ENCODE assay signal across 8 mouse cellular contexts in genomic region chr2:3748714-3749503, GRCm38 (mm10).
A peak's percentile ranks its signal among the peaks of the same experiment; 100 is the strongest.
DNase-seq lines count a peak whose midpoint lies in the region; TF ChIP-seq lines count a peak whose summit lies in the region.

No protein-coding gene starts in this region.

- peak overlapping the region; percentile 69 for H3K27ac ChIP-seq in spleen, adult 2 months (ENCODE audit: insufficient read depth, low read length)

- peak; percentile 42 for DNase-seq in adrenal gland, postnatal 14 days
- DNase-seq in adrenal gland, adult 8-10 months: no peak
- no peak for DNase-seq in spleen, adult 2 months (ENCODE audit: low read depth in 1 of 2, low spot score in 2 of 2)
- no peak for DNase-seq in spleen, postnatal 4 days (ENCODE audit: low spot score in 2 of 2)
- peak; percentile 41 to 60 for DNase-seq in kidney, postnatal 4 days
- DNase-seq in urinary bladder, postnatal 14 days (ENCODE audit: low spot score): peak; percentile 70
- DNase-seq in right cerebral cortex, postnatal 36 days (ENCODE audit: low spot score in 2 of 2): no peak
- no peak for DNase-seq in thymus, postnatal 25 days

- H3K36me3 ChIP-seq in spleen, adult 2 months (ENCODE audit: control insufficient read depth, insufficient read depth, low read length): no peaks in the 10 kb centered on the region; the same call in 1 of the 2 replicates

- TF ChIP-seq POLR2A in spleen, adult 2 months (IDR thresholded peaks at IDR 0.05; ENCODE audit: low read depth, low read length): no peak

- TF ChIP-seq CTCF in spleen, adult 2 months (IDR thresholded peaks at IDR 0.05; ENCODE audit: extremely low read depth, insufficient read depth, insufficient read length, insufficient replicate concordance): no peak

- WGBS in spleen, adult 2 months: 80% methylated on average over 12 of the region's 12 CpGs

- H3K4me3 ChIP-seq in spleen, adult 2 months (ENCODE audit: extremely low read depth, insufficient read depth, insufficient read length): no peak overlapping the region

- H3K27me3 ChIP-seq in spleen, adult 2 months (ENCODE audit: control insufficient read depth, insufficient read depth, low read length): no peaks in the 10 kb centered on the region

- H3K4me1 ChIP-seq in spleen, adult 2 months (ENCODE audit: control insufficient read depth, insufficient read depth, insufficient read length): peaks cover 35% of the 10 kb centered on the region

Comparison
In these comparisons a context has a peak if more than half of its experiments do, and no peak if none do; other contexts are left out.
1. DNase-seq: peak in adrenal gland, postnatal 14 days (single experiment), kidney, postnatal 4 days (2 of 2) and urinary bladder, postnatal 14 days (single experiment); none in adrenal gland, adult 8-10 months (single experiment), spleen, adult 2 months (0 of 2), spleen, postnatal 4 days (0 of 2), right cerebral cortex, postnatal 36 days (0 of 2) and thymus, postnatal 25 days (single experiment).